Mouse (Mus musculus): ENCODE data around the gene Car8. TPM values are rescaled to one million over a fixed set of nuclear protein-coding genes. Genes with fewer than 3 reads are reported as not detected.
A peak's percentile ranks its signal among the peaks of the same experiment; 100 is the strongest.

Car8 gene
- polyA plus RNA-seq, 1 experiment from 2014 or later, result 3.9 TPM

DNA sequence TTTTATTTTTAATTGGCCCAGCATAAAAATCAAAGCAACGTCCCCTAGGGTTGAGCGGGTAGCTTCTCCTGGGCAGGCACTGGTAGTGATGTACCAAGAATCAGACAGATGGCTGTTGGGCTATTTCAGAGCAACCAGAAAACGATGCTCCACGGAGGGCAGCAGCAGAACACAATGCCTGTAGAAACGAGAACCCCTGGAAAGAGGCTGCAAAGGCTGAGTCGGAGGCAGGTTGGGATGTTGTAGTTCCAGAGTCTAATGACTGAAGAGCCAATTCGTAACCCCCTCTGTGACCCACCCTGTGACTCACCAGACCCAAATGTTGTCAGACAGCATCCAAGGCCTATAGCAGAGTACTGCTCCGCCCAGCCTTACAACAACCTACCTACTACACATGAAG, 19.9 kb downstream of the Car8 start:
- no peak overlapping the region for H3K9ac ChIP-seq (replicated peaks)
- 84% methylated on average over 8 of the region's 8 CpGs for WGBS
- no peak overlapping the region for H3K4me2 ChIP-seq (replicated peaks)
- H3K27me3 ChIP-seq, result no peaks in the 10 kb centered on the region
- ATAC-seq (replicated peaks), result no peak
- no peaks in the 10 kb centered on the region for H3K36me3 ChIP-seq
- no peak overlapping the region for H3K4me3 ChIP-seq
- no peaks in the 10 kb centered on the region for H3K9me3 ChIP-seq
- no peaks in the 10 kb centered on the region for H3K4me1 ChIP-seq
- no peak overlapping the region for H3K27ac ChIP-seq (replicated peaks)

DNA sequence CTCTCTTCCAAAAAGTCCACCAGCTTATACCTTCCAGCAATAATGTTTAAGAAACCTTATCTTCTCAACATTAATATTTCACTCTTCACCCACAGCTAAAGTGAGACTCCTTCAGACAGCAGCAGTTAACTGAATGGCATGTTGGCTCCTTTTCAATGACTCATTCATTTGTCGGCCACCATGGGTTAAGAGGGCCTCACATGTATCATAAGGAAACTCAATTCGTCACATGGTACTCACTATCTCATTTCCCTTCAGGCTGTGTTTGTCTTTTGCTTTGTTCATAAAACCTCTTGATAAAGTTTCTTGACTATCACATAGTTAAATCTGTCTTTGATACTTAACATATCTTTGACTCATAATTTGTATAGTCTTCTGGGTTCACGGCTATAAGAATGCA, 20.8 kb downstream of the Car8 start:
- no peaks in the 10 kb centered on the region for H3K36me3 ChIP-seq
- H3K4me3 ChIP-seq, result no peak overlapping the region
- H3K27me3 ChIP-seq, result no peaks in the 10 kb centered on the region
- H3K9ac ChIP-seq (replicated peaks), result no peak overlapping the region
- no peaks in the 10 kb centered on the region for H3K4me1 ChIP-seq
- ATAC-seq (replicated peaks), result no peak
- no peak overlapping the region for H3K4me2 ChIP-seq (replicated peaks)
- WGBS, result 77% methylated on average over 3 of the region's 3 CpGs
- H3K9me3 ChIP-seq, result no peaks in the 10 kb centered on the region
- no peak overlapping the region for H3K27ac ChIP-seq (replicated peaks)

DNA sequence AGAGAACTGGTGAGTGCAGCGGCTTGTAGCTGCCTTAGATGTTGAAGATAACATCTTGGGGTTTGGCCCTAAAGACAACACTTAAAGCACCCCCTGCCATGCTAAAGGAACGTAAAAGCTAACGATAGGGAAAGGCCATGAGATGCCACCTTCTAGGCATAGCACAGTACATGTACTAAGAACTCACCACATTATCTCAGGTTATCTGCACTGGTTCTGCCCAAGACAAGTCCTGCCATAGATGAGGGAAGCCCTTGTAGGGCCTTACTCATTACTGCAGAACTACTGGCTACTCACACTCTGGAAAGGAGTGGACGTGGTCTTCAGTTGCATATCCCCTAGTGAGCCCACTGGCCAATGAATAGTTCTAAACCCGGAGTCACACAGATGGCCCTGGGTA, 21.6 kb downstream of the Car8 start:
- ATAC-seq (replicated peaks), result no peak
- no peak overlapping the region for H3K27ac ChIP-seq (replicated peaks)
- no peak overlapping the region for H3K4me3 ChIP-seq
- 82% methylated on average over 5 of the region's 5 CpGs for WGBS
- H3K9me3 ChIP-seq, result no peaks in the 10 kb centered on the region
- H3K27me3 ChIP-seq, result no peaks in the 10 kb centered on the region
- no peak overlapping the region for H3K9ac ChIP-seq (replicated peaks)
- no peaks in the 10 kb centered on the region for H3K36me3 ChIP-seq
- H3K4me2 ChIP-seq (replicated peaks), result no peak overlapping the region
- no peaks in the 10 kb centered on the region for H3K4me1 ChIP-seq

DNA sequence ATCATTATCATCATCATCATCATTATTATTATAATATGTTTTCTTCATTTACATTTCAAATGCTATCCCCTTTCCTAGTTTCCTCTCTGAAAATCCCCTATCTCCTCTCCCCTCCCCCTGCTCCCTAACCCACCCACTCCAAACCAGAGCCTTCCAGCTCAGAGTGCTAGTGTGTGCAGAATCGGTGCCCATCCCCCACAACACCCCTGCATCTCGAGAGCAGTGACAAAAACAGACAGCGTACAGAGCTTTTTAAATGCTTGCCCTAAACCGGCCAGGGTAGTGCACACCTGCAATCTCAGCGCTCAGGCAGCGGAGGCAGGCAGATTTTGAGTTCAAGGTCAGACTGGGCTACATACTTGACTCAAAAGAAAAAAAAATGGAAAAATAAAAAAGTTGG, 22.3 kb downstream of the Car8 start:
- peak; percentile 68; the same call in 1 of the 2 replicates for ATAC-seq (replicated peaks)
- H3K9me3 ChIP-seq, result no peaks in the 10 kb centered on the region
- WGBS, result 32% methylated on average over 6 of the region's 6 CpGs

DNA sequence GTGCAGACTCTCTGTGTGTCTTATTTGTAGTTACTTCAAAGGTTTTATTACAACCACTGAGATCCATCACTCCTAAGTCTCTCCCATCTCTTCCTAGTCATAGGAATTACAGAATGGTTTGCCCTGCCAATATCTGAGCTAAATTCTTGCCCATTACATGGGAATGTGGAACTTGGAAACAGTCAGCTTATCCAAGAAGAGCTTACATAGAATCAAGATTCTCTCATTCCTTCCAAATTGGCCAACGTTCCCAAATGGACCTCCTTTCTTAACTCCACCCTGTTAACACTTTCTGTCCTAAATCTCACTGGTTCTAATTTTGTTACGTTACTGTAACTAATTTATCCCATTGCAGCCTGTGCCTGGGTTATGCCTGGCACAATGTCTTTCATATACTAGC, 25.2 kb downstream of the Car8 start:
- 84% methylated on average over 2 of the region's 2 CpGs for WGBS
- H3K4me2 ChIP-seq (replicated peaks), result no peak overlapping the region
- H3K4me3 ChIP-seq, result no peak overlapping the region
- H3K9ac ChIP-seq (replicated peaks), result no peak overlapping the region
- H3K9me3 ChIP-seq, result no peaks in the 10 kb centered on the region
- no peak for ATAC-seq (replicated peaks)
- H3K27ac ChIP-seq (replicated peaks), result no peak overlapping the region
- no peaks in the 10 kb centered on the region for H3K4me1 ChIP-seq
- H3K27me3 ChIP-seq, result no peaks in the 10 kb centered on the region
- no peaks in the 10 kb centered on the region for H3K36me3 ChIP-seq

More for the DNA sequence above, 22.3 kb downstream of the Car8 start:
- H3K4me1 ChIP-seq, result no peaks in the 10 kb centered on the region
- H3K27ac ChIP-seq (replicated peaks), result no peak overlapping the region
- no peak overlapping the region for H3K4me3 ChIP-seq
- no peaks in the 10 kb centered on the region for H3K27me3 ChIP-seq
- H3K4me2 ChIP-seq (replicated peaks), result no peak overlapping the region
- no peaks in the 10 kb centered on the region for H3K36me3 ChIP-seq
- no peak overlapping the region for H3K9ac ChIP-seq (replicated peaks)

DNA sequence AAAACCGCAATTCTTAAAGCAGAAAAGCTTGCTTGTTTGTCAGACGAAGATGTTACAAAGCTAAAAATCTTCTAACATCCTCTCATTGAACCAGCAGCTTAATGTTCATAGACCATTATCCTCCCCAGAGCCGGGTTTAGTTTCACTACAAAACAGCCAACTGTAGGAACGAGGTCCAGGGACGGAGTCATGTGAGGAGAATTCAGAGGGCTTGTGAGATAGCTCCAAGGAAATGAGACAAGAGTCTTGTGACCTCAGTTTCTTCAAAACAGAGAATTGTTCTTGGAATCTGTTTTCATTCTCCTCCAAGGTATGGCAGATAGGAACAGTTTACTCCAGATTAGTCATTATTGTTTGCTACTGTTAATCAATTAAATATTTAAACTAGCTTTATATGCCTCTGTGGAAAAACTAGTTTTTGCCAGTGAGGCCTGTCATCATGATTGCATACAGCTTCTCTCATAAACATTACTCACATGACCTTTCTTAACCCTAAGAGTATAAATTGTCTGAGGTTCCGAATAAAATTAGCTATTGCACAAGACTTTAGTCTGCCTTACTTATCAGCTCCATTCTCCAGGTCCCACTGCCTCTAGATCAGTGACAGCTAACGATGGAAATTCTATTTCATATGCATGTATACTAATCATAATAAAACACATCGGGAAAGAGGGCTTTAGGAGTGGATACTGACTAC, 25.8 kb downstream of the Car8 start:
- H3K27me3 ChIP-seq, result no peaks in the 10 kb centered on the region
- 80% methylated on average over 8 of the region's 8 CpGs for WGBS
- H3K27ac ChIP-seq (replicated peaks), result no peak overlapping the region
- no peak overlapping the region for H3K4me3 ChIP-seq
- no peaks in the 10 kb centered on the region for H3K9me3 ChIP-seq
- no peak overlapping the region for H3K9ac ChIP-seq (replicated peaks)
- no peaks in the 10 kb centered on the region for H3K36me3 ChIP-seq
- no peaks in the 10 kb centered on the region for H3K4me1 ChIP-seq
- ATAC-seq (replicated peaks), result no peak
- H3K4me2 ChIP-seq (replicated peaks), result no peak overlapping the region

DNA sequence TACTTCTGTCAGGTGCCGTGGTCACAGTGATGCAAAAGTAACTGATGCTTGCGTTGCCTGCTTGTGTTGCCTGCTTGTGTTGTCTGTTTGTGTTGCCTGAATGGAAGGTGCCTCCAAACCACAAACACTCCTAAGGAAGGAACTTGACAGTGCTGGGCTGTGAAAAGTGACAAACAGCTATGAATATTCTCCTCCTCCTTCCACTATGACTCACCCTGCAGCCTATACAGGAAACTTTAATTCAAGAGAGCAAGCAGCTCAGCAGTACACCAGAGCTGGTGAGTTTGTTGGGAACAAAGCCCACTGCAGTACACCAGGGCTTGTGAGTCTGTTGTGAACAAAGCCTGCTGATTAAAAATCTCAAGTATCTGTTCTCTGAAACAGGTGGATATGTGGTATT, 28.4 kb downstream of the Car8 start:
- no peak overlapping the region for H3K27ac ChIP-seq (replicated peaks)
- no peak overlapping the region for H3K4me2 ChIP-seq (replicated peaks)
- H3K36me3 ChIP-seq, result no peaks in the 10 kb centered on the region
- no peaks in the 10 kb centered on the region for H3K4me1 ChIP-seq
- no peak overlapping the region for H3K4me3 ChIP-seq
- 92% methylated on average over 2 of the region's 2 CpGs for WGBS
- no peaks in the 10 kb centered on the region for H3K27me3 ChIP-seq
- no peaks in the 10 kb centered on the region for H3K9me3 ChIP-seq
- ATAC-seq (replicated peaks), result no peak
- no peak overlapping the region for H3K9ac ChIP-seq (replicated peaks)

DNA sequence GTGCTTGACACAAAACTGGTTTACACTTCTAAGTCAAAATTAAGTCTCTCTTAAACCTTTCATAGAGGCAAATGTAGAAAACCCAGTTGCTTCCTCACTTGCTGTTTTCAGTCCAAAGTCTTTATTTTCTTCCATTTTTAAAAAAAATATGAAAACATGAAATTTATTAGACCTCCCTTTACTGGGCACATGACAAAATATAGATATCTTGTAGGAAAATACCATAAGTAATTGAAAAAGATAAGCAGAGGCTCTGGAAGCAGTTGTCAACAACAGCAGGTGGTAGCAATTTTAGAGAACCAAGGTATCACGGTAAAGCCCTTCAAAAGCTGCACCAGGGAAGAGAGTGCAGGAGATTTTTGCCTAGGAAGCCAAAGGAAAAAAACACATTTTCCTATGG, 30.9 kb downstream of the Car8 start:
- H3K4me3 ChIP-seq, result no peak overlapping the region
- no peaks in the 10 kb centered on the region for H3K36me3 ChIP-seq
- no peaks in the 10 kb centered on the region for H3K27me3 ChIP-seq
- H3K4me2 ChIP-seq (replicated peaks), result no peak overlapping the region
- 76% methylated on average over 1 of the region's 1 CpGs for WGBS
- H3K9me3 ChIP-seq, result no peaks in the 10 kb centered on the region
- no peak for ATAC-seq (replicated peaks)
- no peaks in the 10 kb centered on the region for H3K4me1 ChIP-seq
- no peak overlapping the region for H3K27ac ChIP-seq (replicated peaks)
- H3K9ac ChIP-seq (replicated peaks), result no peak overlapping the region

DNA sequence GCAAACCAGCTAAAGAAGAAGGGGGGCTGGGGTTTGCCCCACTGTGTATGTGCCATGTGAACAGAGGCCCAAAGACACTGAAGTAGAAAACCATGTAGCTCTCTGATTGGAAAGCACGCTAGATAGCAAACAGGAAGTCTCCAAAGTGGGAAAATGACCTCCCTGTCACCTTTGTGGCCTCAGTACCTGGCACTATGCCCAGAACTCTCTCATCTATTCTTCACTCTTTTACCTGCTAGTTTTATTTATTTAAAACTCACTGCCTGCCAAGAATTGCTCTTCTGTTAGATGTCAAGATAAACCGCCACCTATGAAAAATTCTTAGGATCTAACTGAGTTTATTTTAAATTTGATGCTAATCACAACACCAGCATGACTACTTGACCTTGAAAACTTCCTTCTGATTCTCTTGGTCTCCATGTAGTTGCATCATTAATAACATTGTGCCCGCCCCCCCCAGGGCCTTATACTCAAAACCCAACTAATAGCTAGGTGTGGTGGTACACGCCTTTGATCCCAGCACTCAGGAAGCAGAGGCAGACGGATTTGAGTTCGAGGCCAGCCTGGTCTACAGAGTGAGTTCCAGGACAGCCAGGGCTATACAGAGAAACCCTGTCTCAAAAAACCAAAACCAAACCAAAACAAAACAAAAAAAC, 31.8 kb downstream of the Car8 start:
- H3K27me3 ChIP-seq, result no peaks in the 10 kb centered on the region
- no peak overlapping the region for H3K4me2 ChIP-seq (replicated peaks)
- no peaks in the 10 kb centered on the region for H3K4me1 ChIP-seq
- ATAC-seq (replicated peaks), result no peak
- no peaks in the 10 kb centered on the region for H3K36me3 ChIP-seq
- H3K27ac ChIP-seq (replicated peaks), result no peak overlapping the region
- no peak overlapping the region for H3K4me3 ChIP-seq
- 85% methylated on average over 6 of the region's 6 CpGs for WGBS
- no peaks in the 10 kb centered on the region for H3K9me3 ChIP-seq
- no peak overlapping the region for H3K9ac ChIP-seq (replicated peaks)

DNA sequence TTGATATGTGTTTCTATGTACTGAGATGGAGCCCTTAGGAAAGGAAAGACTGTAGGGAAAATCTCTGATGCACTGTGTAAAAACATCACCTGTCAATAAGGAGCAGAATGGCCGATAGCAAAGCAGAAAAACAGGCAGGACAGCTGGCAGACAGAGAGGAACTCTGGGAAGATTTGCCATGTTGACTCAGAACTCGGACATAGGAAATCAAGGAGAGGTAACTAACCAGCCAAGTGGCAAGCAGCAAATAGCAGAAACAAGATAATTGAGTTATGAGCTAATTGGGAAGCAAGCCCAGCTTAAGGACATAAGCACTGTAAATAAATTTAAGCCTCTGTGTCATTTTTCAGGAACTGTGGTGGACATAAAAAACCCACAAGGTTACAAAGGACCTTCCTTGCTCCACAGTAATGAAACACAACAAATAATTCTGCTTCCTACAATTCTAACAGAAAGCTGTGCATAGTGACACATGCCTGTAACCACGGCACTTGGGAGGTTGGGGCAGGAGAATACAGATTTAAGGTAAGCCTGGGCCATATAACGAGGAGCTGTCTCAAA, 33.7 kb downstream of the Car8 start:
- H3K27me3 ChIP-seq, result no peaks in the 10 kb centered on the region
- no peak for ATAC-seq (replicated peaks)
- no peak overlapping the region for H3K4me2 ChIP-seq (replicated peaks)
- no peaks in the 10 kb centered on the region for H3K9me3 ChIP-seq
- H3K36me3 ChIP-seq, result no peaks in the 10 kb centered on the region
- WGBS, result 65% methylated on average over 4 of the region's 4 CpGs
- no peaks in the 10 kb centered on the region for H3K4me1 ChIP-seq
- no peak overlapping the region for H3K27ac ChIP-seq (replicated peaks)
- H3K4me3 ChIP-seq, result no peak overlapping the region
- H3K9ac ChIP-seq (replicated peaks), result no peak overlapping the region

DNA sequence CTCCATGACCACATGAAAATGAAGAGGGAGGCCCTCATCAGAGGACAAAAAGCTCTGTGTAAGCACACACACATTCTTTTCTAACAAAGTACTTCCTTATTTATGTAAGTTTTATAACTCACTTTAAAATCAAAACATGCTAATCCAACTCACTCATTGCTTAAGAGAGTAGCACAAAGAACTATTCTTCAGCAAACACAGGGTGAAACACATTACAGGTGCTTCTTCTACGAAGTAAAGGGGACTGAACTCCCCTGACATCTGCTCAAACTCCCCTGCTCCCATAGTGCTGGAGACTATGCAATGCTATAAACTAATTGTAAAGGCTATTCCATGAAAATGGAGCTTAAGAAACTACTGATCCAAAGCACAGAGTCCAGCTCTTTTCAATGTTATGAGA, 35.5 kb downstream of the Car8 start:
- no peaks in the 10 kb centered on the region for H3K4me1 ChIP-seq
- H3K9me3 ChIP-seq, result no peaks in the 10 kb centered on the region
- H3K4me3 ChIP-seq, result no peak overlapping the region
- H3K9ac ChIP-seq (replicated peaks), result no peak overlapping the region
- no peak for ATAC-seq (replicated peaks)
- 45% methylated on average over 1 of the region's 1 CpGs for WGBS
- no peak overlapping the region for H3K4me2 ChIP-seq (replicated peaks)
- no peaks in the 10 kb centered on the region for H3K27me3 ChIP-seq
- H3K36me3 ChIP-seq, result no peaks in the 10 kb centered on the region
- no peak overlapping the region for H3K27ac ChIP-seq (replicated peaks)

DNA sequence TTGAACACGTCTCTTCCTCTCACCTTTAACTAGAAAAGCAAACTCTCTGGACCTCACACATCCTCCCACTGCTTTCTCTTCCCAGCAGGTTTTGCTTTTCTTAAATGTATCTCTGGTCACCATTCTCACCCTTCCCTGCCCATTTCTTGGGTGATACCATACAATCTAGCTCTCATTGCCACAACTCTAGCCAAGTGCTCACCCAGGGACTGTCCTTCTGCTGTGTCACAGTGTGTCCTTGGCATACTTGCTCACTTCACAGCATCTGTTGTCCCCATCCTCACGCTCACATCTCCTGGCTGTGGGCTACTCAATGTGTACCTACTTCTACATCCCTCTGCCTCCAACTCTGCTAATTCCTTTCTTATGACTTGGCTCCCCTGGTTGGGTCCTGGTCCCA, 37.2 kb downstream of the Car8 start:
- Histone ChIP-seq H3K4me3 (no peak overlapping the region), H3K9me3 (no peaks in the 10 kb centered on the region), H3K27me3 (no peaks in the 10 kb centered on the region), H3K4me2 (replicated peaks) (no peak overlapping the region), H3K27ac (replicated peaks) (no peak overlapping the region), H3K4me1 (no peaks in the 10 kb centered on the region), H3K9ac (replicated peaks) (no peak overlapping the region), H3K36me3 (no peaks in the 10 kb centered on the region)
- no peak for ATAC-seq (replicated peaks)
- WGBS, result 92% methylated on average over 2 of the region's 2 CpGs

DNA sequence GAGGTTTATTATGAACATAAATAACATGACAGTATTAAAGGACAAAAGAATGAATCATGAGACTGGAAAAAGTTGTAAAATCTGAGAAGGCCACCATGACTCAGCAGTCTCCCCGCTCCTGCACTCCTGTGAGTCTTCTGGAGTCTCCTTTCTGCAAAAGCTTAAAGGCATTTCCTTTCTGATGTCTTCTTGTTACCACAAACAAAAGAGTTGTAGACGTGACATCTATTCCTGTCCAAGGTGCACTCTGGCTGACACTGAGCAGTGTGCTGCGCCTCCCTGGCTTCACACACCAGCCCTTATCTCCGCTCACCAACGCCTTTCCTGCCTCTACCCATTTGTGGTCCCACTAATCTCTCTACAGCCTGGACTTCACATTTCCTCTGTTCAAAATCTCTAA, 38.8 kb downstream of the Car8 start:
- Histone ChIP-seq H3K4me3 (no peak overlapping the region), H3K36me3 (no peaks in the 10 kb centered on the region), H3K27ac (replicated peaks) (no peak overlapping the region), H3K4me1 (no peaks in the 10 kb centered on the region), H3K4me2 (replicated peaks) (no peak overlapping the region), H3K9ac (replicated peaks) (no peak overlapping the region), H3K9me3 (no peaks in the 10 kb centered on the region), H3K27me3 (no peaks in the 10 kb centered on the region)
- ATAC-seq (replicated peaks), result no peak
- 78% methylated on average over 5 of the region's 5 CpGs for WGBS

All from forebrain, embryonic 15.5 days (tissue).